Mouse (Mus musculus) thymus, postnatal 4 days (tissue): ENCODE results near the gene Nupr1.

Source experiments
- DNase-seq: peaks from one replicate; pipeline ENCODE4 v3.0.0; 2021

Gene Nupr1

DNA sequence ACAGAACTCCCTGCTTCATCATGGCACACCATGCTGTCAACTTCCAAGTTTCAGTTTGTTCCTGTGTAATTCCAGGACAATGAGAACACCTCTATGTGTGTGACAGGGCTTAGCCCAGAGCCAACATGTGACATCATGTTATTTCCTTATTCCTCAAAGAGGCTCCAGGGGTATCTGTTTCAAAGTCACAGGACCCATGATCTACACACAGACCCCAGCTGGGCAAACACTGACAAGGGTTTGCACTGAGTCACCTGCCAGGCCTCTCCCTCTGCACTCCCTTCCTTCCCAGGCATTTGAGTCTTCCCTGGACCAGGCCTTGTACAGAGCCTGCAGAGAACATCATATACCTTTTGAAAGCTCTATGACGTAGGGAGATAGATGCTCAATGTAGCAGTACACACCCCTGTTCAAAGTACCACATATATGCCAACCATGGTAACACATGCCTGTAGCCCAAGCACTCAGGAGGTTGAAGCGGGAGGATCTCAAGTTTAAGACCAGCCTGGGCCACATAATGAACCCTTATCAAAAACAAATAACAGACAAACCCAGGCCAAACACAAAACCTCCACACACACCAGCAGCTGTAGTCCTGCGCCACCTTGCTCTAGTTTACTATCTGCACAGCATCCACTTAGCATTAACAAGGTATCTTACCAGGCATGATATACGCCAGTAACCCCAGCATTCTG lies at the start of gene Nupr1:
TSS of gene Nupr1 (minus strand) at position 38 of the 695 bp plus-strand sequence.
- no peak for DNase-seq

DNA sequence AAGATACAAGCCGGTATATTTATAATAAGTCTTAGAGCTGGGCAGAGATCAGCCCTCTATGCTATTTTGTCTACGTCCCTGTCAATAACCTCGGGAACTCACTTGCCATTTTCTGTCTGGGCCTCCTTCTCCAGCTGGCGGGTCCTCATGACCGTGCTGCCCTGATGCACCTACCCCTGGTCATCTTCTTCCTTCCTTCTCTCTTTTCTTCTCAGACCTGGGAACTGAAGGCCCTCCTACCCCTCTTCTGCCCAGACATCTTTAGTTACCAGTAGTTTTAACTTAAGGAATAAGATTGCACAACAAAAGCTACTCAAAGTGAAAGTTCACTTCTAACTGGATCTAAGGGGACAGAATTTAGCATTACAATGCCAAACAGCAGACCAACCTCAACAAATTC lies 49.0 kb upstream of the Nupr1 start:
- no peak for DNase-seq

- DNase-seq: no peak
These were observed 48.1 kb upstream of the Nupr1 start for GRCm38 (mm10) chr7:126678545-126679341.

GRCm38 (mm10) chr7:126676631-126677220 lies 46.1 kb upstream of the Nupr1 start:
- no peak for DNase-seq

DNA sequence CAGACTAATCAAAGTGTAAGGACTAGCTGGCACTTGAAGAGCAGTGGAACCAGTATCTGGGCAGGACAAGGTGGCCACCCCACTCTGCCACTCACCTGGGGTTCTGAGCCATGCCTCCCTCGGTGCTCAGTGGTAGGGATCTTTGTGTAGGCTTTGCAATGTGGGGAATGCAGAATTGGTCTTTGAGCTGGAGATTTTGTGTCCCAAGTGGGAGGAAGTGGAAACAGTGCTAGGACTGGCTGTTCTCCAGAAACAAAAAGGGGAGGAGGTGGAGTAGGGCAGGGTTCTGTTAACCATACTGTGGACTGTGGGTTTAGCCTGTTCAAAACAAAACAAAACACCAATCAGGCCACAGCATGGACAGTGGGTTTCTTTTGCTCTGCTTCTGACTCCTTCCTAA lies 45.5 kb upstream of the Nupr1 start, which contains the start of gene Sult1a1:
TSS of gene Sult1a1 (minus strand) at position 226 of the 400 bp plus-strand sequence.
- DNase-seq: no peak

DNA sequence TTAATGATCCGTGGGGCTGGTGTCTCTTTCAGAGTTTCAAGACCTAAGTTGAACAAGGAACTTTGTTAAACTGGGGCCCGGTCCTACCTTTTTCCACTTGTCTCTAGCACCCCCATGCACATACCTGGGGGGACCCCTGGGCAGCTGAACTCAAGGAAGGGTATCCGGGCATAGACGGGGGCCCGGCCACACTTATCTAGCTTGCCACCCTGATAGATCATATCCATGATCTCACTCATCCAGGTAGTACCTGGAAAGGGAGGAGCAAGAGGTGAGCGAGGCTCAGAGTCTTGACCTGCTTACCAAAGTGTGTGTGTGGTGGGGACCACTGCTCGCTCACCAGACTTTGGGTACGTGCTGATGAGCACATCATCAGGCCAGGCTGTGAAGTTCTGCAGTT lies 44.4 kb upstream of the Nupr1 start:
- no peak for DNase-seq

DNA sequence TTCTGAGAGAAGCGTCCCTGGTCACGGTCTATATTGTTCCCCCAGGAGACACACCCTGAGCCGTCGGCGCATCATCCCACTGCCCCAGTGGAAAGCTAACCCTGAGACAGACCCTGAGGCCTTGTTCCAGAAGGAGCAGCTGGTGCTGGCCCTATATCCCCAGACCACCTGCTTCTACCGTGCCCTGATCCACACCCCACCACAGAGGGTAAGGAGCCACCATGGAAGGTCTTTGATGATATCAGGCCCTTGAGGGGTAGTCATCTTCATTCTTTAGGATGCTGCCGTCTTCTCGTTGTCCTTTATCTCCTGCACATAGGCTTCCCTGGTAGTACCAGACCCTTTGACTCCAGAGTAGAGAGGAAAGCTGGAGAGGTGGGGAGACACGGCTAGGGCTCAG lies 41.5 kb upstream of the Nupr1 start:
- no peak for DNase-seq

DNA sequence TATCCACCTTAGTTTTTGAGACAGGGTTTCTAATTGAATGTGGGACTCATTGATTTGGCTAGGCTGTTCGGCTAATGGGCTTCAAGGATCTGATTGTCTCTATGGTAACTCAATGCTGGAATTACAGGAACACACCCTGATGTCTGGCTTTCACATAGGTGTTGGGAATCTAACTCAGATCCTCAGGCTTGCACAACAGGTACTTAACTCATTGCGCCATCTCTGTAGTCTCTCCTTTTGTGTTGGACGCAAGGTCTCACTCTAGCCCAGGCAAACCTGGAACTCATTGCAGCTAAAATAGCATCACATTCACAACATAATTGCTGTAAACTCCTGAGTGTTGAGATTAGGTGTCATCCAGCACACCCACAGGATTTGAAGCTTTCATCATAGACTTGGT lies 39.5 kb upstream of the Nupr1 start:
- no peak for DNase-seq

- no peak for DNase-seq
These were observed 37.8 kb upstream of the Nupr1 start for GRCm38 (mm10) chr7:126668452-126668851.

DNA sequence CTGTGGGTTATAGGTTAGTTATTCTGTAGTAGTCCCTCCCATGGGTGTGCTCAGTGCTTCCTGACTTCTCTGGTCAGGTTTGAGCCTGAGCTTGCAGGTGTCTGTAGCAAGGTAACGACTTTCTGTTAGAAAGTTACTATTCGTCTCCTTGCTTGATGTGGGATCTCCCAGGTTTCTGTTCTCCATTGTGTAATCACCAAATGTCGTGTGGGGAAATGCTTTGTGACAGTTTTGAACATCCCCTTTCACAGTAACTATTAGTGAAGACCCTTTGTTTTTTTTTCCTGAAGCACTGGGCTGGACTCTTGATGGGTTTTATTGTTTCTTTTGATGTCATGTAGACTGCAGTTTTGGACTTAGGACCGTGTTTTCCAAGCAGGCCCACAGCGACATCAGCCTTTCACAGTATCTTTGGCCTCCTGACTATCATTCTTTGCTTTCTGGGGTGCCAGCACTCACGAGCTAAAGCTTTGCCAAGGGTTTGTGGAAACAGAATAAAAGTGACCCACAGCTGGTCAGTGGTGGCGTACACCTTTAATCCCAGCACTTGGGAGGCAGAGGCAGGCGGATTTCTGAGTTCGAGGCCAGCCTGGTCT lies 36.9 kb upstream of the Nupr1 start:
- no peak for DNase-seq

DNA sequence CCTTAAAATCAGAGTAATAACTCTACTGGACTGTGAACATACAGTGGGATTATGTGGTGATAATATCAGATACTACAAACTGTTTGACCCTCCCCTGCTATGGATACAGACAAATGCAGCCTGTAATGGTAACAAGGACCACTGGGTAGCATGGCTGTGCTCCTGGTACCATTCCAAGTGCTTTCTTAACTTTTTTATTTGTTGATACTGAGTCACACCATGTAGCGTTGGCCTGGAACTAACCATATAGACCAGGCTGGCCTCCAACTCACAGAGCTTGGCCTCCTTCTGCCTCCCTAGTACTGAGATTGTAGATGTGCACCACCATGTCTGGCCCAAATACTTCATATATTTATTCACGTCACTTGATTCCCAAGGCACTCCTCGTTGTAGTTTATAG lies 34.6 kb upstream of the Nupr1 start:
- no peak for DNase-seq

GRCm38 (mm10) chr7:126663646-126664045 lies 33.0 kb upstream of the Nupr1 start:
- no peak for DNase-seq

- no peak for DNase-seq
These were observed 29.1 kb upstream of the Nupr1 start for GRCm38 (mm10) chr7:126659771-126660170.

DNA sequence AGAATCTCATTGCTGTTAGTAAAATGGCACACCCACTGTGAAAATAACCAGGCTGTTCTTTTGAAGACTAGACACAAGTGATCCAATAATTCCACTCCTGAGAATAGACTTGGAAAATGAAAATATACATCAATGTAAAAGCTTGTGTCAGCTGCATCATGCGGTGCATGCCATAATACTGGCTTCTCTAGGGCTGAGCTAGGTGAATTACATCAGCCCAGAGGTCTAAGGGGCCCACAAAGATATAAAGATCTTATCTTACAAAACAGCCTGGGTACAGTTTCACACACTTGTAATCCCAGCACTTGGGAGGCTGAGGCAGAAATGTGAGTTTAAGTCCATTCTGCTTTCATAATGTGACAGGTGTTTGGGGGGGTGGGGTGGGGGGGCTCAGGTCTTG lies 26.9 kb upstream of the Nupr1 start:
- no peak for DNase-seq

DNA sequence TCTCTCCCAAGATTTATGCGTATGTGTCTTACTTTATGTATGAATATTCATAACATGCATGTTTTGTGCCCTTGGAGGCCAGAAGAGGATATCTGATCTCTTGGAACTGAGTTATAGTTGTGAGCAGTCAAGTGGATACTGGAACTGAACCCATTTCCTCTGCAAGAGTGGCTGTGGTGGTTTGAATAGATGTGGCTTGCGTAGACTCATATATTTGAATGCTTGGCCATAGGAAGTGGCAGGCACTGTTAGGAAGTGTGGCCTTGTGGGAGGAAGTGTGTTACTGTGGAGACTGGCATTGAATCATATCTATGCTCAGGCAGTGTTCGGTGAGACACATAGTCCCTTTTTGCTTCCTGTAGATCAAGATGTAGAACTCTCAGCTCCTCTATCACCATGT lies 25.0 kb upstream of the Nupr1 start:
- no peak for DNase-seq

- DNase-seq: no peak
These were observed 23.3 kb upstream of the Nupr1 start for GRCm38 (mm10) chr7:126653991-126654390.

DNA sequence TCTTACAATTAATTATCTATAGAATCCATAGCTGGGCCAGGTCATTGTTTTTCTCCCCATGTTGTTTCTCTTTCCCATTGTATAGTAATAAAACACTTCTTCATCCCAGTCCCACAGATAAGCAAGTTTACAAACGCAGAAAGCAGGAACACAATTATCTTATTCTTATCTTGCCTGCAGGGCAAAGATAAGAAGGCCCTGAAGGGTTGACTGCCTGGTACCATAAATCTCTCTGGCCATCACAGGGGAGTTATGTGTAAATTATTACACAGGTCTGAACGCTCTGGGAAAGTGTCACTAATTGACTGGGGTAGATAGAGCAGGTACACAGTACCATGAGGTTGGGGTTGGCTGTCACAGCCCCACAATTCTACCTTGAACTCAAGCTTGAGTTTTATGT lies 20.2 kb upstream of the Nupr1 start:
- no peak for DNase-seq

DNA sequence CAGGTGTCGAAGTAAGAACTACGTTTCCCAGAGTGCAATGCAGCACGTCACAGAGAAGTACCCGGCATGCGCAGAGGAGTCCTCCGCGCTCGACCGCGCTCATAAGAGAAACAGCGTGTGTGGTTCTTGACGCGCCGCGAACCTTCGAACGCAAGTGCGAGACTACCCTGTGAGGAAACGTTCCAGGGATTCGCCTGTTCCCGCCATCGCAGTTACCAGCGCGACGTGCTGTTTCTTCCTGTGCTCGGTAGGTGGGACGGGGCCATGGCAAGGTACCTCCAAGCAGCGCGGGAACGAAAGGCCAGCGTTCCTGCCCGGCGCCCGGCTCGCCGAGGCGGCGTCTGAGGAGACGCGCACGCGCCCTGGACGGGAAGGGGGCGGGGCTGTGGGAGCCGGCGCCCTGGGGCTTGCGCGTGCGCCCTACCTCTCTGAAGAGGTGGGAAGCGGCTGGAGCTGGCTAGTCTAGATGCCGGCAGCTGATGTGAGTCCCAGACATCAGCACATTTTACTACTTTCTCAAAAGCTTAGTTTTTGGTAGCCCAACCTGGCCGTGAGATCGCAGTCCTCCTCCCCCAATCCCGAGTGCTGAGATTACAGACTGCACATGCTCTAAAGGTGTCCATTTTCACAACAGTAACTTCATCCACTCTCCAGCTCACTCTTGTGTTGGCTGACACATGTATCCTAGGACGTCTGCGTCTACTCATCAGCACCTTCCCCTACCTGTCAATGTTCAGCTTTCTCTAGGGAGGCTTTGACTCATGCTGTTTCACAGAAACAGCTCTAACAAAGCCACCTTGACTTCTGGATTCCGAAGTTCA lies 18.8 kb upstream of the Nupr1 start, which contains the start of gene Sgf29:
TSS of gene Sgf29 (plus strand) at position 79 of the 821 bp plus-strand sequence.
- peak; percentile 97 for DNase-seq

GRCm38 (mm10) chr7:126648486-126648885 lies 17.8 kb upstream of the Nupr1 start:
- DNase-seq: peak; percentile 23

- DNase-seq: no peak
These were observed 15.0 kb upstream of the Nupr1 start for GRCm38 (mm10) chr7:126645708-126646107.

DNA sequence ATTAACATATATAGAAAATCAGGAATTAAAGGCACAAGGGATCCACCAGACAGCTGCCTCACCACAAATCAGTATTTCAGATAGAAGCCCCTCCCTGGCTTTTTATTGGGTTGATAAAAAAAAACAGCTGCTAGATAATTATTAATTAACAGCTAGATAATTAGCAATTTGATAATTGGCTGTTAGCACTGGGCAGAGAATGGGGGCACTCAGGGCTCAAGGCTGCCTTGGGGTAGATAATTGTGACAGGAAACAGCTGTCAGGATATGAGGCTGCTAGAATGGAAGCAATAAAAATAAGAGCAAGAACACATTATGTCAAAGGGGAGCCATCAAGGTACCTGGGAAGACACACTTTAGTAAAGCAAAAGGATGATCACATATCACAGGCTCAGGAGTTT lies 14.3 kb upstream of the Nupr1 start:
- no peak for DNase-seq

- DNase-seq: no peak
These were observed 13.7 kb upstream of the Nupr1 start for GRCm38 (mm10) chr7:126644345-126644744.

DNA sequence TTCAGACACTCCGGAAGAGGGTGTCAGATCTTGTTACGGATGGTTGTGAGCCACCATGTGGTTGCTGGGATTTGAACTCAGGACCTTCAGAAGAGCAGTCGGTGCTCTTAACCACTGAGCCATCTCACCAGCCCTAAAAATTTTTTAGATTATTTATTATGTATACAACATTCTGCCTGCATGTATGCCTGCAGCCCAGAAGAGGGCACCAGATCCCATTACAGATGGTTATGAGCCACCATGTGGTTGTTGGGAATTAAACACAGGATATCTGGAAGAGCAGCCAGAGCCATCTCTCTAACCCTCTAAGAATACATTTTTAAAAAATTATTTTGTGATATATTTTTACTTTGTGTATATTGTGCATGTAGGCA lies 12.6 kb upstream of the Nupr1 start:
- peak; percentile 58 for DNase-seq
